Mouse (Mus musculus) erythroblast, adult 5-6 weeks (primary cell): ENCODE measurements around the gene Ttc39d. TPM values are rescaled to one million over a fixed set of nuclear protein-coding genes. Genes with fewer than 3 reads are reported as not detected.
A peak's percentile ranks its signal among the peaks of the same experiment; 100 is the strongest.
"Not testable (repeated sequence)": the region's sequence is repeated elsewhere in the genome, so short reads cannot be mapped to it uniquely, and the experiment has no call there.

Experiments used
- ATAC-seq: replicated peaks from 2 replicates; pipeline ENCODE4 v1.8.0; 2016; ENCODE audit warnings: moderate number of reproducible peaks, mild to moderate bottlenecking, moderate TSS enrichment, inconsistent platforms; ENCODE audit not compliant: poor library complexity, low FRiP score, severe bottlenecking
- total RNA-seq, 2 experiments: library from RNA; stranded (forward) in 1 of 2; stranded (reverse) in 1 of 2; fragments of 150-400 nt in 1 of 2; fragments of 200-764, 138-1000 nt in 1 of 2; gene quantifications; 2 replicates each; pipeline versions ENCODE4 v1.2.3 to v1.2.4; 2015 to 2017; ENCODE audit warnings: low replicate concordance in 2 of 2

Gene Ttc39d
- total RNA-seq, 2 experiments from 2014 or later = not detected

DNA sequence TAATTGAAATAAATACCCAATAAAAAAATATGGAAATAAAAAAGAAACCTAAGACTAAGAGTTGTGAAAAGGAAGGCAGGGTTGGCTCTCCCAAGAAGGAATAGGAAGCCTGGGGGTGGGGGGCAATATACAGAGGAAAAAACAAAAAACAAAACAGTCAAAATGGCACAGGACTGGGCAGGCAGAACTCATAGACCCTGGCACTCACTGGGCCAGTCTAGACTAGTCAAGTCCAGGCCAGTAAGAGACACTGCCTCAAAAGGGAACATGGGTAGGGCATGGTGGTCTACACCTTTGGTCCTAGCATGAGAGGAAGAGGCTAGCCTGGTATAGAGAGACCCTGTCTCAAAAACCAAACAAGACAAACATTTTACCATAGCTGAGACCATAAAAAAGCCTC, 26.8 kb upstream of the Ttc39d start:
- no peak for ATAC-seq

DNA sequence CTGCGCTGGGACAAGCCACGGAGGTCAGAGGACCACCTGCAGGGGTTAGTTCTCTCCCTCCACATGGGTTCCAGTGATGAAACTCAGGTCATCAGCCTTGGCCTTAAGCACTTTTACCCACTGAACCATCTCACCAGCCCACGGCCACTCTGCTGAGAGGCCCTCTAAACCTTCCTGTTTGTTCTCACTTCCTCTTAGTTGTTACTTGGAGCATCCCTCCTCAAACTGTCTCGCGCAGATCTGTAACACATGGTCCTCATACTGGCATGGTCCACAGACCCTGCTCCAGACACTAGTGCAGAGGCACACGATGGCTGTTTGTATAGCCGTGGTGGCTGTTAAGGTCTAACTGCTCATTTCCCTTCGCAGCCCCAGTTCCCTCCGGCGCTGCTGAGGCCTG, 23.6 kb upstream of the Ttc39d start:
- ATAC-seq = no peak

DNA sequence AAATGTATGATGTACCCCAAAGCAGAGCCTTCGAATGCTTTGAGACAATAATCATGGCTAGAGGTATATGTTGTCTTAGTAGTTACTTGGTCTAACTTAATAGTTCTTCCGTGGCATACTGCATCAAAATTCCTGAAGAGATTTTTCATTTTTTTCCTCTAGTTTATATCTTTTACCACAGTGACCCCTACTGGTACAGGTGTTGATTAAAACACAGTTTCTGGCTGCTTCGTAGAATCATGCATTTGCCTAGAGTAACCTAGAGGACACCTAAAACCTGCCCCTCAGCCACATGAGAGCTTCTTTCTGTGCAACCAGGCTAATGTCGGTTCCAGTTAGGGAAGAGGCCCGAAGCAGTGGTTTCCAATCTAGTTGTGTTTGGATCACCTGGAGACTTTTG, 14.2 kb upstream of the Ttc39d start:
- ATAC-seq = peak; percentile 35; the same call in 1 of the 2 replicates

DNA sequence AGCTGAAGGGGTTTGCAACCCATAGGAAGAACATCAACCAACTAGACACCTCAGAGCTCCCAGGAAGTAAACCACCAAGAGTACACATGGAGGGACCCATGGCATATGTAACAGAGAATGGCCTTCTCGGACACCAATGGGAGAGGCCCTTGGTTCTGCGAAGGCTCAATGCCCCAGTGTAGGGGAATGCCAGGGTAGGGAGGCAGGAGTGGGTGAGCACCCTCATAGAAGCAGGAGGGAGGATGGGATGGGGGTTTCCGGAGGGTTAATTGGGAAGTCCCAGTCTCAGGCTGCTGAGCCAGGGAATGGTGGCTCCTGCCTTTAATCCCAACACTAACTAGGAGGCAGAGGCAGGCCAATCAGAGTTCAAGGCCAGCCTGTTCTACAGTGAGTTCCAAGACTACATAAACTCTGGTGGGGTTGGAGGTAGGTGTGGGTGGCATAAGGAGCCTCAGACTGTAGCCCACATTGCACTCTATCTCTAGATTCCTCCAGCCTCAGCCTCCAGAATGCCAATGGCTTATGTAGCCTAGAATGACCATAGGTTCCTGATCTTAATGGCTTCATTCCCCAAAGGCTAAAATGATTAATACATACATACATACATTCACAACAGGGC, 8.0 kb upstream of the Ttc39d start:
- ATAC-seq = no peak

DNA sequence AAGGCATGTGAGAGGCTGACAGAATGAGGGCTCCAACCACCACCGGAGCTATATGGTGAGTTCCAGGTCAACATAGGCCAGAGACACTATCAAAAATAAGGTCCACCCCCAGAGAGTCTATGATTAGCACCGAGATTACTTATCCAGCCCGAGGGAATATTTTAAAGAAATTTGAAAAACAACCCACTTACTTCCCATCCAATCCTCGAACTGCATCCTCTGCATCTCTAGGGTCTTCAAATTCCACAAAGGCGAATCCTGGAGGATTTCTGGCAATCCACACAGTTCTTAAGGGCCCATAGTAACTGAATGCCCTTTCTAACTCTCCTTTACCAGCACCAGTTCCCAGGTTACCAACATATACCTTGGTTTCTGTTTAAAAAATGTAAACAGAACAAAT, 1.6 kb upstream of the Ttc39d start:
- ATAC-seq = no peak

DNA sequence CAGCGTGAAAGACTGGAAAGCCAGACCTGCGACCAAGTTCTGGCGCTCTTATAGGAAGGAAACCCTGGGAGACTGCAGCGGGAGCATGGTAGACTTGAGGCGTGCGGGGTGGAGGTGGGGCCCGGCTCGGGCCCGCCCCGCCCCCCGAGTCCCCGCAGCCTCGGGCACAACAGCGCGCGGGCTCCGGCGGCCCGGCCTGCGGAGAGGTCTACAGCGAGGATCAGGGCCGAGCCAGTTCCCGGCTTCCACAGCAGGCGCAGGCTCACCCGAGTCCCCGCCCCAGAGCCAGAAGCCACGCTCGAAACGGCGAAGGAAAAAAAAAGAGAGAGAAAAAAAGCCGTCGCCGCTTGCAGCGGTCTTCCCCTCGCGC, 974 bp upstream of the Ttc39d start:
- peak; percentile 66 for ATAC-seq

DNA sequence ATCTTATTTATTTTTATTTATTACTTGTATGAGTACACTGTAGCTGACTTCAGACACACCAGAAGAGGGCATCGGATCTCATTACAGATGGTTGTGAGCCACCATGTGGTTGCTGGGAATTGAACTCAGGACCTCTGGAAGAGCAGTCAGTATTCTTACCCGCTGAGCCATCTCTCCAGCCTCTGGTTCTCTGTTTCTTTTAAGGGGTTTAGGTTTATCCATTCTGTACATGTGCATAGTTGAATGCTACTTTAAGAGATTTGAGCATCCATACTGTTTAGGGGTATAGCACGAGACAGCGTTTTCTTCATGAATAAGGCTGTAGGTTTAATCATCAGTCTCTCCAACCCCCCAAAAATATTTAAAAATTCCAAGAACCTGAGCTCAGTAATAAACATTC, 6.7 kb downstream of the Ttc39d start:
- ATAC-seq = not testable (repeated sequence)

DNA sequence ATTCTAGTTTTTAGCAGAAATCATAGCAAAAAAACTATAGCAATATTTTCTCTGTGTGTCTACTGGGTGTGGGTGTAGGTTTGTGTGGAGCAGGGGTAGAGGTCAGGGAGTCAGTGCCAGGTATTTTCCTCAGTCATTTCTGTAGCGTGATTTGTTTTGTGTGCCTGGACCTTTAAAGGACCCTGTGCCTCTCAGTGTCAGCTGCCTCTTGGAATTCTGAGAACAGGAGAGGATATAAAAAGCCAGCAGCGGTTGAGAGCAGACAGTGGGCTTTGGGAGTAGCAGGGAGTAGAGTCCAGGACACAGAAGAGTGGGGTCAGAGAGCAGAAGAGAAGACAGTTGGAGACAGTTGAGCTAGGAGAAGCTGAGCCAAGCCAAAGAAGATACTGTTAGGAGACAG, 12.9 kb downstream of the Ttc39d start:
- no peak for ATAC-seq

DNA sequence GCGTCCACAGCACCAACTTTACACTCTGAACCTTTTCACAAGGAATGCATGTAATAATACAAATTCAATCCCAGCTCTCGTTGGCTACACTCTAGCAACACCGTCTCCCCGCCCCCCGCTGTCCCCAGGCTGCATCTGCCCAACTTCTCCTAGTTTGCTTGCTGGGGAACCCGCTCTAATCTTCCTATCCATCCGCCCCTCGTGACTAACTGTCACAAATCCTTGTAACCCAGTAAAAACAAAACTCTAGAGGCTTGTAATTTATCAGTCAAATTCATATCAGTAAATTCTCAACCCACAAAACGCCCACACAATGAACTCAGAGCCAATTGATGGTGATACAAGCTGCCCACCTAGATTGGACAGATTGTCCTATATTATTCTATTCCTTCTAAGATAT, 13.9 kb downstream of the Ttc39d start:
- no peak for ATAC-seq

DNA sequence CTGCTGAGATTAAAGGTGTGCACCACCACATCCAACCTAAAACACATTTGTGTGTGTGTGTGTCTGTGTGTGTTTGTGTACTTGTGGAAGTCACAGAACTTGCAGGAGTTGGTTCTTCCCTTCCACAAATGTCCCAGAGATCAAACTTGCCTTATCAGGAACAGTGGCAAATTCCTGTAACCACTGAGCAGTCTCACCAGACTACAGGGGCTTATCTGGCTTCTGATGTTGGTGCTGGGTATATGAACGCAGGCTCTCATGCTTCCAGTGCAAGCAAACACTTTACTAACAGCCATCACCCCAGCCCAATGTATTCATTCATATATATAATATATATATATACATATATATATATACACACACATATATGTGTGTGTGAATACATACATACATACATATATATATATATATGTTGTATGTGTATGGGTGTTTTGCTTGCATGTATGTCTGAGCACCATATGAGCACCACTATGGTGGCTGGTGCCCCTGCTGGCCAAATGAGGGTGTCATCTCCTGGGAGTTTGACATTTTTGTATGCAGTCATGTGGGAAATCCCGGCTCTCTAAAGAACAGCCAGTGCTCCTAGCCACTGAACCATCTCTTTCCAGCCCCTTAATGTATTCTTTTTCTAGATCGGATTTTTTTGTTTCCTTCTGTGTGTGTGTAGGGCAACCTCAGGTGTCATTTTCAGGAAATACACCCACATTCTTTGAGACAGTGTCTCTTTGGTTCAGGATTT, 14.8 kb downstream of the Ttc39d start:
- no peak for ATAC-seq

DNA sequence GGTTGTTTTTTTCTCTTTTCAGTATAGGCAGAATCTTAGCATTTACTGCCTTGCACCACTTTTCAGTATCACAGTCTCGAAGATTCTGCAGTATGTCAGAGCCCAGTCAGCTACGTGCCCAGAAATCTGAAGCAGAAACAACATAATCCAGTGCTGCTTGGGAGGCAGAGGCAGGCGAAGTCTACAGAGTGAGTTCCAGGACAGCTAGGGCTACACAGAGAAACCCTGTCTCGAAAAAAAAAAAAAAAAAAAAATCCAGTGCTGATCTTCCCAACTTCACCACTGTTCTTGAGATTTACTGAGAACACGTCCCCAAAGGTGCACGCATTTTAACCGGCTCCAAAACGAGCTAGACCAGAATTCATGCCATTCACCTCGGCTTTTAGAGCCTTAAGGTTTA, 16.6 kb downstream of the Ttc39d start:
- ATAC-seq = peak; percentile 64

DNA sequence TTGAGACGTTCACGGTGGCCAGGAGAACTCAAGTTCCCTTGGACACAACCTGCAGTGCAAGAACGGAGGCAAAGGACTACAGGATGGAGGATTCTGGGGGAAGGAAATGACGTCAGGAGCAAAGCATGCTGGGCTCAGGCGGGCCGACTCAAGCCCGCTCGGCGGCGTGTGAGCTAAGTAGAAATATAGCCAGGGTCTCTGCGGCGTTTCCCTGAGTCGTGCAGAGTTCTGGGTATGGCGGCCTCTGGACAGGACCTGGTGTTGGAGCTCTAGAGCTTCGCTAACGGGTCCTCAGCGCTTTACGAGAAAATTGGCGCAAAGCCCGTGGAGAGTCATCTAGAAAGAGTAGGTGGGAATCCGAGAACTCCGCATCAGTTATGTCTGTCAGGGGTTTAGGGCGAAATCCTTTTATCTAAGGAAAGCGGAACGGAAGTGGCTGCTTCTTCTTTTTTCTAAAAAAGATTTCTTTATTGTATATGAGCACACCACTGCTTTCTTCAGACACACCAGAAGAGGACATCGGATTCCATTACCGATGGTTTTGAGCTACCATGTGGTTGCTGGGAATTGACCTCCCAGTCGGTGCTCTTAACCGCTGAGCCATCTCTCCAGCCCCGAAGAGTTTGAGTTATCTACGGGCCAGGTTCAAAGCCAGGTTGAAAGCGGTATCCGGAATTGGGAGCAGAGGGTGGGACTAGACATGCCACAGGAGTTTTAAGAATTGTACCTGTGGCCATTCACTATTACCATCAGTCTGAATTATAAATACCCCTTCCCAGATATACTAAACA, 17.3 kb downstream of the Ttc39d start, which contains the start of gene Gemin6:
Gene Gemin6 (plus strand): TSS at position 116 of the 791 bp plus-strand sequence.
- ATAC-seq = peak; percentile 100

DNA sequence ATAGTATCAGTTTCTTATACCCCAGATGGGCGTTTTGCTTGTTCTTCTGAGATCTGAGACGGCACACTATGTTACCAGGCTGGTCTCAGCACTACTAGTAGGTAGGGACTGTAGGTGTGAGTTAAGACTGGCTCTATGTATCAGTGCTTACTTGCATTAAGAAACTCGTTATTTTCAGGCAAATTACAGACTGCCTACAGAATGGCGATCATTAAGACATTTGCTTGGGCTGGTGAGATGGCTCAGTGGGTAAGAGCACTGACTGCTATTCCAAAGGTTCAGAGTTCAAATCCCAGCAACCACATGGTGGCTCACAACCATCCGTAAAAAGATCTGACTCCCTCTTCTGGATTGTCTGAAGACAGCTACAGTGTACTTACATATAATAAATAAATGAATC, 17.9 kb downstream of the Ttc39d start:
- ATAC-seq = peak; percentile 32; the same call in 1 of the 2 replicates

DNA sequence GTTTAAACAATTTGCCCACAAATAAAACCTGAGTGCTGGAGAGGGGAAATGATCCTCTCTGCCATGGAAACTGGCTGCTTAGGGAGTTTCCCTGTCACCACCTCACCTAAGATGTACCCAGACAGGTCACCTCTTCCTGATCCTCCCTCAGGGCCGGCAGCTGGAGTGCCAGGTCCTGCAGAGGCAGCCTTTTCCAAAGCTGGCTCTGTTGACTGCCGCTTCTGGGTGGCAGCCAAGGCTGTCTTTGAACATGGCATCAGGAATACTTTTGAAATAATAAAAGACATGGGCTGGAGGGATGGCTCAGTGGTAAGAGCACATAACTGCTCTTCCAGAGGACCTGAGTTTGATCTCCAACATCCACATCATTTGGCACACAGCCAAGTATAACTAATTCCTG, 22.1 kb downstream of the Ttc39d start:
- no peak for ATAC-seq

DNA sequence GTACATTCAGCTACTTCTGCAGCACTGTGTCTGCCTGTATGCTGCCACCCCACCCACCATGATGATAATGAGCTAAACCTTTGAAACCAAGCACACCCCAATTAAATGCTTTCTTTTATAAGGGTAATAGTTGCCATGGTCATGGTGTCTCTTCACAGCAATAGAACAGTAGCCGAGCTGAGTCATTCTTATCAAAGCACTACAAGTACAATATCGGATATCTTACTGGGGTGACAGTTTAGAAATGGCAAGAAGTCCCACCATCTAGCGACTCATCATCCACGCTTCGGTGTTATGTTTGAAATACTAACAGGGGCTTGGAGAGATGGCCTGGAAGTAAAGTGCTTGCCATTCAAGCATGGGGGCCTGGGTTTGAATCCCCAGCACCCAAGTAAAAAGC, 26.6 kb downstream of the Ttc39d start:
- no peak for ATAC-seq

DNA sequence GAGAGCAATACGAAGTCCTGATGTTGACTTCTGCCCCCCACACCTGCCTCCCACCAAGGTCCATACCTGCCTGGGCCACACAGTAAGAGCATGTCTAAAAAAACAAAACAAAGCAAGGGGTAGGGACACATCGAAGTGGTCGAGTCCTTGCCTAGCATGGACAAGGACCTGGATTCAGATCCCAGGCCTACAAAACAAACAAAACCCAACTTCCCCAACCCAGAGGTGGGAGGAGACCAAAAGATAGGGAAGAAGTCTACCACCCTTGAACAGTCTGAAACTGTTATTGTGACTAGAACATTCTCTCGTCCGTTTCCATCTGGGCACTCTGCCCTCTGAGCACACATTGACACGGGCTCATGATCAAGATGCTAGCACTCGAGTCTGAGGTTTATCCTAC, 27.1 kb downstream of the Ttc39d start:
- no peak for ATAC-seq

DNA sequence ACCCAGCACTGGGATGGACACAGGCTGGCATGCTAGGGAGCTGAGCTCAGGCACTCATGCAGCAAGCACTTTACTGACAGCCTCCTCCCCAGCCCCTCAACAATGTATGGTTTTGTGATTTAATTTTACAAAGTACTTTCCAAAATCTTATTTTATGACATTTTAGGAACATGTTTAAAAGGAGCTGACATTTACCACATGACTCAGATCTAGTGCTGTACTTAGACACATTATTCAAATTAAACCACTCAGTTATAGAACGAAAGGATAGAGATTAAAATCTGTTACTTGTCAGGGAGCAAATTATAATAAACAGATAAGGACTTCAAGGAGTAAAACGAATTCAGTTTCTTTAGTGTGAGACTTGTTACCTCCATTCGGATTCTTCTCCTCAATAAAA, 28.2 kb downstream of the Ttc39d start:
- no peak for ATAC-seq

DNA sequence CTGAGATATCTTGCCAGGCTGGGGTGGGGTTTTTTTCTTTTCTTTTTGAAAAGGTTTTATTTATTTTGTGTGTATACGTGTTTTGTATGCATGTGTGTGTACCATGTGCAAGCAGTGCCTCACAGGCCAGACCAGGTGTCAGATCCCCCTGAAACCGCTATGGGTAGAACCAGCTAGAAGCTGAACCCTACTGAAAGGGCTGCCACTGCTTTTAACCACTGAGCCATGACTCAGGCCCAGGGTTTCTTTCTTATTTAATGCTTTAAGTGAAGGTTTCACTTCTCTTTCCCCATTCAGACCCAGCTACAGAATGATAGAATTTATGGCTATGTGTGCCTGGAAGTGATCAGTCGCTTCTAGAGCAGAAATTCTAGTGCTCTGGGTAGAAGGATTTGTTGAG, 29.5 kb downstream of the Ttc39d start:
- no peak for ATAC-seq

DNA sequence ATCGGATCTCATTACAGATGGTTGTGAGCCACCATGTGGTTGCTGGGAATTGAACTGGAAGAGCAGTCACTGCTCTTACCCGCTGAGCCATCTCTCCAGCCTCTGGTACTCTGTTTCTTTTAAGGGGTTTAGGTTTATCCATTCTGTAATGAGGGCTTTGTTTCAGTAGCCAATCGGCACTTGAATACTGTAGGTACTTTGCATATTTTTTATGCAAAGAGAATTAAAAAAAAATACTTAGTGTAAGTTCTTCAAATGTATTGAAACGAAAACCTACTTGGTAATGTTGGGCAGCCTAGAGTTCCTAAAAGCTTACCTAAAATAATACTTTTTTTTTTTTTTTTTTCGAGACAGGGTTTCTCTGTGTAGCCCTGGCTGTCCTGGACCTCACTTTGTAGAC, 30.2 kb downstream of the Ttc39d start:
- ATAC-seq = no peak

DNA sequence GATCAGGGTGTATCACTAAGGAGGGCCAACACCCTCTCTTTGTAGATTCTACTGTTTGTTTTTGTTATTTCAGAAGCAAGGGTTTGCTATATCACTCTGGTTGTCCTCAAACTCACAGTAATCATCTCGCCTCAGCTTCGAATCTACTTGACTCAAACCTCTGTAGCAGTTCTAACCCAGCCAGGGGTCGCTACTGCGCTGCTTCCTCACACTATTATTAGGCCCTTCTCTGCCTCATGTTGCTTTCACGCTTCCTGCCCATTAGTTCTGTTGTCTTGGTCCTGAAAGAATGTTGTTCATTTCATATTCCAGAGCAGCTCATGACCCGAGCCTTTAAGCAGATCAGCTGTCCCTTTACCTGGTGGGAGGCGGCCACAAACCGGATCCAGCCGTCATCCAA, 34.3 kb downstream of the Ttc39d start:
- ATAC-seq = no peak

DNA sequence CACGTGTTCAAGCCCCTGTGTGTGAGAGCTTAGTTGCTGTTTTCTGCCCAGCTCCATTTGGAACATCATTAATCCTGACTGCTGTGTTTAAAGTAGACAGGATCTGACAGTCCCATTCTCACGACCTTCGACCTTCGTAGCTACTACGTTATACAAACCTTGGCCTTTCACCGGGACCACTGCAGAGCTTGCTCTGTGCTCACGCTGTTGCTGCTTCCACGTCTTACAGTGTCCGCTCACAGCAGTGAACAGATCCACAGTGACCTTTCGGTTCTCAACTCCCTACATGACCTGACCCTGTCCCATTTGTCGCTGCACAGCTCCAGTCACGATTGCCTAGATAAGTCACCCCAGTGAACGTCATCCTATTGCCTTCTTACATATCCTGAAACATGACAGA, 35.9 kb downstream of the Ttc39d start:
- no peak for ATAC-seq
